ENCODE assay signal across 21 mouse cellular contexts in the genomic region with DNA sequence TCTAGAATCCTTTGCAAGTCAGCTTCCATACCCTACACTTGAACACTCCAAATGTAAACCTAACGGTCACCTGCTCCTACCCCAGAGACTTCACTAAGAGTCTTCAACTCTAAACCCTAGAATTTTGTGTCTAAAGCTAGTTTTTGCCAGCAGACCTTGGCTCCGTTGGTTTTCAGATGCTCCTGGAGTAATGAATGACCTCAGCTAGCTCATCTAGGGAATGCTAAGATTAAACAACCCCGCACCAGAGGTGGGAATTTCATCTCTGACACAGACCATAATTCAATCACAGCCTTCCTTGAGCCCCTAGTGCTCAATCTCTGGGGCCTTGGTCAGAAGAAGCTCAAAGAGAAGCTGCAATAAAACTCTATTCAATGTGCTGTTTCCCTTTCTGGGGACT. TPM values are rescaled to one million over a fixed set of nuclear protein-coding genes. Genes with fewer than 3 reads are reported as not detected.
A peak's percentile ranks its signal among the peaks of the same experiment; 100 is the strongest.
DNase-seq lines count a peak whose midpoint lies in the region; ATAC-seq lines count a peak whose summit lies in the region.
"Had no signal": no experiment of that assay in that cellular context is flagged by ENCODE, and none has a peak within 500 bp of the region (broad histone marks: within the 10 kb centered on the region; RNA-seq: fewer than 3 reads in every experiment).

No protein-coding gene starts in this region.

- H3K4me2 ChIP-seq in forebrain, embryonic 11.5 days (ENCODE audit: low read depth, low read length, severe bottlenecking), result no peak overlapping the region
- H3K4me2 ChIP-seq in midbrain, embryonic 16.5 days (ENCODE audit: low read length), result no peak overlapping the region
- peak overlapping the region; percentile 58; the same call in 1 of the 2 replicates for H3K4me2 ChIP-seq in forebrain, embryonic 15.5 days (replicated peaks)
- peak overlapping the region; percentile 64; the same call in 1 of the 2 replicates for H3K4me2 ChIP-seq in midbrain, embryonic 12.5 days (replicated peaks)

- ATAC-seq in forebrain, embryonic 11.5 days (replicated peaks; ENCODE audit: low FRiP score), result no peak
- no peak for ATAC-seq in midbrain, embryonic 16.5 days
- ATAC-seq in forebrain, embryonic 15.5 days (replicated peaks), result no peak
- ATAC-seq in midbrain, embryonic 12.5 days (ENCODE audit: low FRiP score, low read depth), result no peak
- no peak for ATAC-seq in monocyte, adult 5-6 weeks (replicated peaks; ENCODE audit: insufficient number of reproducible peaks, low FRiP score, low TSS enrichment, poor library complexity, severe bottlenecking)

- H3K9me3 ChIP-seq in forebrain, embryonic 10.5 days, result no peaks in the 10 kb centered on the region
- H3K9me3 ChIP-seq in forebrain, embryonic 11.5 days (ENCODE audit: control insufficient read depth, low read length), result no peaks in the 10 kb centered on the region
- H3K9me3 ChIP-seq in midbrain, embryonic 10.5 days (replicated peaks), result no peaks in the 10 kb centered on the region
- no peaks in the 10 kb centered on the region for H3K9me3 ChIP-seq in midbrain, embryonic 16.5 days (replicated peaks; ENCODE audit: control insufficient read depth, low read length, poor library complexity, severe bottlenecking)
- H3K9me3 ChIP-seq in forebrain, embryonic 15.5 days, result no peaks in the 10 kb centered on the region
- H3K9me3 ChIP-seq in midbrain, embryonic 12.5 days, result no peaks in the 10 kb centered on the region
- H3K9me3 ChIP-seq: embryonic facial prominence, embryonic 13.5 days; heart, embryonic 15.5 days; kidney, embryonic 15.5 days; lung, embryonic 15.5 days had no signal

- peaks cover 64% of the 10 kb centered on the region for H3K4me1 ChIP-seq in forebrain, embryonic 10.5 days
- peaks cover 18% of the 10 kb centered on the region for H3K4me1 ChIP-seq in forebrain, embryonic 11.5 days (replicated peaks; ENCODE audit: control insufficient read depth, insufficient read depth, low read length)
- peaks cover 66% of the 10 kb centered on the region for H3K4me1 ChIP-seq in midbrain, embryonic 10.5 days
- H3K4me1 ChIP-seq in midbrain, embryonic 16.5 days (ENCODE audit: control insufficient read depth, insufficient read depth, low read length), result peaks cover 31% of the 10 kb centered on the region
- peaks cover 48% of the 10 kb centered on the region for H3K4me1 ChIP-seq in forebrain, embryonic 15.5 days
- H3K4me1 ChIP-seq in midbrain, embryonic 12.5 days, result peaks cover 53% of the 10 kb centered on the region

- peaks cover 100% of the 10 kb centered on the region for H3K27me3 ChIP-seq in forebrain, embryonic 10.5 days (ENCODE audit: poor library complexity, severe bottlenecking)
- peaks cover 67% of the 10 kb centered on the region for H3K27me3 ChIP-seq in forebrain, embryonic 11.5 days (ENCODE audit: control insufficient read depth, insufficient read depth, low read length)
- H3K27me3 ChIP-seq in midbrain, embryonic 10.5 days (ENCODE audit: low read depth, poor library complexity, severe bottlenecking), result peaks cover 100% of the 10 kb centered on the region
- peaks cover 8% of the 10 kb centered on the region for H3K27me3 ChIP-seq in midbrain, embryonic 16.5 days (ENCODE audit: control insufficient read depth, insufficient read depth, low read depth, low read length)
- H3K27me3 ChIP-seq in forebrain, embryonic 15.5 days, result peaks cover 26% of the 10 kb centered on the region
- H3K27me3 ChIP-seq in midbrain, embryonic 12.5 days, result peaks cover 72% of the 10 kb centered on the region

- H3K9ac ChIP-seq in forebrain, embryonic 11.5 days (ENCODE audit: low read length), result no peak overlapping the region
- no peak overlapping the region for H3K9ac ChIP-seq in midbrain, embryonic 16.5 days (ENCODE audit: low read depth, low read length)
- no peak overlapping the region for H3K9ac ChIP-seq in forebrain, embryonic 15.5 days (replicated peaks)
- H3K9ac ChIP-seq in midbrain, embryonic 12.5 days (replicated peaks), result no peak overlapping the region
- H3K9ac ChIP-seq: embryonic facial prominence, embryonic 13.5 days; heart, embryonic 15.5 days; kidney, embryonic 15.5 days; liver, embryonic 14.5 days; lung, embryonic 15.5 days had no signal

- H3K36me3 ChIP-seq in forebrain, embryonic 10.5 days (replicated peaks), result no peaks in the 10 kb centered on the region
- no peaks in the 10 kb centered on the region for H3K36me3 ChIP-seq in forebrain, embryonic 11.5 days (ENCODE audit: control insufficient read depth, insufficient read depth, low read length)
- H3K36me3 ChIP-seq in midbrain, embryonic 10.5 days, result no peaks in the 10 kb centered on the region
- H3K36me3 ChIP-seq in midbrain, embryonic 16.5 days (ENCODE audit: control insufficient read depth, insufficient read depth, low read length), result no peaks in the 10 kb centered on the region
- no peaks in the 10 kb centered on the region for H3K36me3 ChIP-seq in forebrain, embryonic 15.5 days
- H3K36me3 ChIP-seq in midbrain, embryonic 12.5 days, result no peaks in the 10 kb centered on the region
- H3K36me3 ChIP-seq: embryonic facial prominence, embryonic 13.5 days; heart, embryonic 15.5 days; kidney, embryonic 15.5 days; lung, embryonic 15.5 days had no signal

- peak overlapping the region; percentile 70; the same call in 1 of the 2 replicates for H3K27ac ChIP-seq in forebrain, embryonic 10.5 days
- no peak overlapping the region for H3K27ac ChIP-seq in forebrain, embryonic 11.5 days (ENCODE audit: low read depth, low read length)
- peak overlapping the region; percentile 78 for H3K27ac ChIP-seq in midbrain, embryonic 10.5 days (replicated peaks)
- no peak overlapping the region for H3K27ac ChIP-seq in midbrain, embryonic 16.5 days (ENCODE audit: low read length)
- 0 out of 2 replicates have a peak overlapping the region, but pooled peaks have one; percentile 52 for H3K27ac ChIP-seq in forebrain, embryonic 15.5 days (replicated peaks)
- peak overlapping the region; percentile 56; the same call in 1 of the 2 replicates for H3K27ac ChIP-seq in midbrain, embryonic 12.5 days (replicated peaks)
- H3K27ac ChIP-seq: embryonic facial prominence, embryonic 13.5 days; heart, embryonic 15.5 days; kidney, embryonic 15.5 days; liver, embryonic 14.5 days; lung, embryonic 15.5 days; macrophage had no signal

- WGBS in forebrain, embryonic 10.5 days, result 63% methylated on average over 3 of the region's 3 CpGs
- WGBS in forebrain, embryonic 11.5 days, result 57% methylated on average over 3 of the region's 3 CpGs
- 59% methylated on average over 3 of the region's 3 CpGs for WGBS in midbrain, embryonic 10.5 days
- WGBS in midbrain, embryonic 16.5 days, result 62% methylated on average over 3 of the region's 3 CpGs
- 61% methylated on average over 3 of the region's 3 CpGs for WGBS in forebrain, embryonic 15.5 days
- WGBS in midbrain, embryonic 12.5 days, result 63% methylated on average over 3 of the region's 3 CpGs

- peak overlapping the region; percentile 52; the same call in 1 of the 2 replicates for H3K4me3 ChIP-seq in forebrain, embryonic 10.5 days
- H3K4me3 ChIP-seq in forebrain, embryonic 11.5 days (ENCODE audit: low read depth, low read length), result no peak overlapping the region
- H3K4me3 ChIP-seq in midbrain, embryonic 10.5 days, result no peak overlapping the region
- H3K4me3 ChIP-seq in midbrain, embryonic 16.5 days (ENCODE audit: low read depth, low read length), result no peak overlapping the region
- H3K4me3 ChIP-seq in forebrain, embryonic 15.5 days, result no peak overlapping the region
- H3K4me3 ChIP-seq in midbrain, embryonic 12.5 days, result no peak overlapping the region

- no peak for DNase-seq in forebrain, embryonic 10.5 days (ENCODE audit: extremely low spot score, low spot score)
- no peak for DNase-seq in forebrain, embryonic 11.5 days (ENCODE audit: low spot score)
- DNase-seq in midbrain, embryonic 10.5 days (ENCODE audit: low spot score), result no peak
- no peak for DNase-seq in ovary, postnatal 10 days (ENCODE audit: low spot score)
- DNase-seq: B cell, adult 2 months; gastrocnemius, postnatal 25 days; heart, postnatal 4 days; spleen, adult 18-20 months; thymus, postnatal 36 days had no signal

RNA-seq across cellular contexts. Expression of a gene that starts 0.8 kb away (rescaled TPM):
- polyA plus RNA-seq in forebrain, embryonic 10.5 days (2016; fragmentation: Nextera tagmentation; extraction: Ambion mirVana), result 0.86 and 1.3 TPM in 2 replicates
- 1.2 and 2.2 TPM in 2 replicates for polyA plus RNA-seq in forebrain, embryonic 11.5 days (2014; fragmentation: Nextera tagmentation; extraction: Ambion mirVana)
- 2.0 and 2.6 TPM in 2 replicates for polyA plus RNA-seq in midbrain, embryonic 10.5 days (2016; fragmentation: Nextera tagmentation; extraction: Ambion mirVana)
- 0.84 and 1.9 TPM in 2 replicates for polyA plus RNA-seq in midbrain, embryonic 16.5 days (2015; fragmentation: Nextera tagmentation; extraction: Ambion mirVana)
- polyA plus RNA-seq in forebrain, embryonic 15.5 days (2015; fragmentation: Nextera tagmentation; extraction: Ambion mirVana), result 1.4 and 1.7 TPM in 2 replicates
- 2.6 and 4.2 TPM in 2 replicates for polyA plus RNA-seq in midbrain, embryonic 12.5 days (2016; fragmentation: Nextera tagmentation; extraction: Ambion mirVana)
- total RNA-seq in monocyte, adult 5-6 weeks (2017), result 15.2 to 38.2 TPM (median 17.0 TPM) in 3 replicates

RNA-seq across cellular contexts. Expression of a gene that starts 0.9 kb away (rescaled TPM):
- polyA plus RNA-seq in forebrain, embryonic 10.5 days (2016; fragmentation: Nextera tagmentation; extraction: Ambion mirVana), result 10.1 and 13.2 TPM in 2 replicates
- 30.7 and 34.3 TPM in 2 replicates for polyA plus RNA-seq in forebrain, embryonic 11.5 days (2014; fragmentation: Nextera tagmentation; extraction: Ambion mirVana)
- polyA plus RNA-seq in midbrain, embryonic 10.5 days (2016; fragmentation: Nextera tagmentation; extraction: Ambion mirVana), result 18.8 and 23.5 TPM in 2 replicates
- 12.8 and 22.7 TPM in 2 replicates for polyA plus RNA-seq in midbrain, embryonic 16.5 days (2015; fragmentation: Nextera tagmentation; extraction: Ambion mirVana)
- 72.5 and 78.1 TPM in 2 replicates for polyA plus RNA-seq in forebrain, embryonic 15.5 days (2015; fragmentation: Nextera tagmentation; extraction: Ambion mirVana)
- polyA plus RNA-seq in midbrain, embryonic 12.5 days (2016; fragmentation: Nextera tagmentation; extraction: Ambion mirVana), result 44.4 and 47.6 TPM in 2 replicates
- total RNA-seq in monocyte, adult 5-6 weeks (2017), result not detected in 3 replicates
- total RNA-seq: adrenal gland, adult 18-20 months; gastrocnemius, postnatal 25 days; heart, adult 8-10 months; heart, postnatal 4 days had no signal
- polyA plus RNA-seq: heart, embryonic 15.5 days; lung, embryonic 15.5 days; macrophage had no signal

Comparison
In these comparisons a context has a peak if more than half of its experiments do, and no peak if none do; other contexts are left out.
1. H3K27ac ChIP-seq: peak in forebrain, embryonic 10.5 days (single experiment), midbrain, embryonic 10.5 days (single experiment), forebrain, embryonic 15.5 days (single experiment) and midbrain, embryonic 12.5 days (single experiment); none in forebrain, embryonic 11.5 days (single experiment) and midbrain, embryonic 16.5 days (single experiment).
2. H3K4me2 ChIP-seq: peak in forebrain, embryonic 15.5 days (single experiment) and midbrain, embryonic 12.5 days (single experiment); none in forebrain, embryonic 11.5 days (single experiment) and midbrain, embryonic 16.5 days (single experiment).